ENCODE assay signal across 14 mouse cellular contexts in the genomic region with DNA sequence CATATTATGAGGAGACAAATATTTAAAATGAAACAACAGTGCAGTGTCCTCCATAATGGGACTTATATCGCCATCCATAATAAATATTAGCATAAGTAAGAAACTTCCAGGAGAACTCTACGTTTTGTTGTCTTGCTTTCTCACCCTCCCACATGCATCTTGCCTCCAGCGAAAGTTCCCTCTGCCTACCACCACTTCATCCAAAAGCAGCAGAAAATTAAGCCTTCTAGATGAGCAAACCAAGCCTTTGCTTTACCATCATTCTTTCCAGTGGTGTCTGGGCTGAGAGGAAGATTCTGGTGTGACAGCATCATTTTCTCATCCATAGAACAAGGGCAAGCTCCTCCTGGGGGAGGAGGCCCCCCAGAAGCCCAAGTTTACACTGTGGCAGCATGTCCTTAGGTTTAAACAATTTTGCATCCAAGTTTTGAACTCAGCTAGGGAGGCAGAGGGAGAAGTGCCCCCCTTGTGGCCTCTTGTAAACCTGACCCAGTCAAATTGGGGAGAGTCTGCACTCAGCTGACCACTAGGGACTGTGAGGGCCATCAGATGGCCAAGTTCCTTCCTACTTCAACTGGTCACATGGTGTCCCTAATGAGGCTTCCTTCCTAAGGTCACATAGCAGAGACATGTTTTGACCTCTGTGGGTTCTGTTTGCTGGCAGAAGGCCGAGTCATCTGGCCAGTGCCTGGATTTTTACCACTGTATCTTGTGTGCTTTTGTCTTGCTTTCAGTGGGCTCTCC.
A peak's percentile ranks its signal among the peaks of the same experiment; 100 is the strongest.
DNase-seq lines count a peak whose midpoint lies in the region; ATAC-seq and TF ChIP-seq lines count a peak whose summit lies in the region.
"Had no signal": no experiment of that assay in that cellular context is flagged by ENCODE, and none has a peak within 500 bp of the region (broad histone marks: within the 10 kb centered on the region; RNA-seq: fewer than 3 reads in every experiment).

No protein-coding gene starts in this region.

- H3K9ac ChIP-seq in heart, postnatal 0 days (replicated peaks; ENCODE audit: low read depth, low read length) = no peak overlapping the region
- H3K9ac ChIP-seq in heart, embryonic 12.5 days = no peak overlapping the region
- no peak overlapping the region for H3K9ac ChIP-seq in liver, embryonic 11.5 days (ENCODE audit: low read depth, low read length)
- no peak overlapping the region for H3K9ac ChIP-seq in liver, embryonic 12.5 days
- H3K9ac ChIP-seq in liver, embryonic 13.5 days = no peak overlapping the region
- H3K9ac ChIP-seq: heart, embryonic 15.5 days had no signal

- 0 out of 2 replicates have a peak, but pooled peaks have one; percentile 6 for TF ChIP-seq CTCF in heart, postnatal 0 days (IDR thresholded peaks at IDR 0.05; ENCODE audit: low read depth)

- H3K27me3 ChIP-seq in heart, postnatal 0 days (ENCODE audit: control insufficient read depth, insufficient read depth, low read length) = no peaks in the 10 kb centered on the region
- H3K27me3 ChIP-seq in heart, embryonic 12.5 days (replicated peaks) = no peaks in the 10 kb centered on the region
- no peaks in the 10 kb centered on the region for H3K27me3 ChIP-seq in liver, embryonic 11.5 days (replicated peaks; ENCODE audit: control insufficient read depth, insufficient read depth, low read length)
- H3K27me3 ChIP-seq in liver, embryonic 12.5 days (replicated peaks) = no peaks in the 10 kb centered on the region
- no peaks in the 10 kb centered on the region for H3K27me3 ChIP-seq in liver, embryonic 13.5 days
- H3K27me3 ChIP-seq: heart, embryonic 15.5 days had no signal

- WGBS in heart, postnatal 0 days = 73% methylated on average over 4 of the region's 4 CpGs
- 70% methylated on average over 4 of the region's 4 CpGs for WGBS in heart, embryonic 12.5 days
- 67% methylated on average over 4 of the region's 4 CpGs for WGBS in liver, embryonic 11.5 days
- 53% methylated on average over 4 of the region's 4 CpGs for WGBS in liver, embryonic 12.5 days (ENCODE audit: insufficient replicate concordance)
- WGBS in liver, embryonic 13.5 days (ENCODE audit: insufficient replicate concordance) = 52% methylated on average over 4 of the region's 4 CpGs

- H3K9me3 ChIP-seq in heart, postnatal 0 days (replicated peaks; ENCODE audit: control insufficient read depth, low read length) = no peaks in the 10 kb centered on the region
- H3K9me3 ChIP-seq in heart, embryonic 12.5 days (replicated peaks) = no peaks in the 10 kb centered on the region
- H3K9me3 ChIP-seq in liver, embryonic 11.5 days (ENCODE audit: control insufficient read depth, low read length) = no peaks in the 10 kb centered on the region
- H3K9me3 ChIP-seq in liver, embryonic 12.5 days (replicated peaks) = no peaks in the 10 kb centered on the region
- no peaks in the 10 kb centered on the region for H3K9me3 ChIP-seq in liver, embryonic 13.5 days (replicated peaks)
- H3K9me3 ChIP-seq: forebrain, embryonic 10.5 days; heart, embryonic 15.5 days had no signal

- peak; percentile 33; the same call in 1 of the 2 replicates for ATAC-seq in heart, postnatal 0 days (ENCODE audit: insufficient read depth, low read depth)
- no peak for ATAC-seq in heart, embryonic 12.5 days (ENCODE audit: insufficient number of reproducible peaks, low FRiP score)
- ATAC-seq in liver, embryonic 11.5 days (replicated peaks; ENCODE audit: low FRiP score) = peak; percentile 45; the same call in 1 of the 2 replicates
- no peak; the same call in 1 of the 2 replicates for ATAC-seq in liver, embryonic 12.5 days
- peak; percentile 48; the same call in 1 of the 2 replicates for ATAC-seq in liver, embryonic 13.5 days (ENCODE audit: low read depth)
- no peak for ATAC-seq in CD4-positive, CD25-positive, alpha-beta regulatory T cell, adult 4 months
- ATAC-seq: activated CD4-positive, CD25-positive, alpha-beta regulatory T cell, adult 4 months had no signal

- peak; percentile 3 to 10 for DNase-seq in adrenal gland, postnatal 36 days
- DNase-seq in adrenal gland, adult 18-20 months (ENCODE audit: low spot score in 2 of 2) = no peak
- no peak for DNase-seq in heart, postnatal 0 days (ENCODE audit: low spot score)
- DNase-seq in liver, embryonic 11.5 days (ENCODE audit: low spot score) = no peak
- DNase-seq in liver, embryonic 13.5 days = no peak
- DNase-seq: left cerebral cortex, postnatal 4 days; thymus, adult 2 months had no signal

- no peaks in the 10 kb centered on the region for H3K36me3 ChIP-seq in heart, postnatal 0 days (replicated peaks; ENCODE audit: control insufficient read depth, insufficient read depth, low read length)
- no peaks in the 10 kb centered on the region for H3K36me3 ChIP-seq in heart, embryonic 12.5 days
- no peaks in the 10 kb centered on the region for H3K36me3 ChIP-seq in liver, embryonic 11.5 days (ENCODE audit: control insufficient read depth, insufficient read depth, low read length)
- no peaks in the 10 kb centered on the region for H3K36me3 ChIP-seq in liver, embryonic 12.5 days
- H3K36me3 ChIP-seq in liver, embryonic 13.5 days = no peaks in the 10 kb centered on the region
- H3K36me3 ChIP-seq: G1E; heart, embryonic 15.5 days had no signal

- H3K27ac ChIP-seq in heart, postnatal 0 days (ENCODE audit: low read depth) = no peak overlapping the region
- no peak overlapping the region for H3K27ac ChIP-seq in heart, embryonic 12.5 days (ENCODE audit: poor library complexity, severe bottlenecking)
- no peak overlapping the region for H3K27ac ChIP-seq in liver, embryonic 11.5 days (ENCODE audit: low read depth, low read length)
- no peak overlapping the region for H3K27ac ChIP-seq in liver, embryonic 12.5 days
- no peak overlapping the region for H3K27ac ChIP-seq in liver, embryonic 13.5 days
- H3K27ac ChIP-seq: forebrain, embryonic 10.5 days; heart, embryonic 15.5 days had no signal

- H3K4me2 ChIP-seq in heart, postnatal 0 days (ENCODE audit: low read depth, low read length) = no peak overlapping the region
- H3K4me2 ChIP-seq in heart, embryonic 12.5 days = no peak overlapping the region
- no peak overlapping the region for H3K4me2 ChIP-seq in liver, embryonic 11.5 days
- H3K4me2 ChIP-seq in liver, embryonic 12.5 days = no peak overlapping the region
- H3K4me2 ChIP-seq in liver, embryonic 13.5 days = no peak overlapping the region
- H3K4me2 ChIP-seq: heart, embryonic 15.5 days had no signal

- no peak overlapping the region for H3K4me3 ChIP-seq in heart, postnatal 0 days (ENCODE audit: low read depth, low read length)
- no peak overlapping the region for H3K4me3 ChIP-seq in heart, embryonic 12.5 days
- no peak overlapping the region for H3K4me3 ChIP-seq in liver, embryonic 11.5 days (ENCODE audit: low read depth, low read length)
- no peak overlapping the region for H3K4me3 ChIP-seq in liver, embryonic 12.5 days
- no peak overlapping the region for H3K4me3 ChIP-seq in liver, embryonic 13.5 days (replicated peaks)
- H3K4me3 ChIP-seq: forebrain, embryonic 10.5 days; heart, embryonic 15.5 days had no signal

- TF ChIP-seq EP300 in heart, postnatal 0 days (IDR thresholded peaks at IDR 0.05; ENCODE audit: low read depth) = no peak

- no peaks in the 10 kb centered on the region for H3K4me1 ChIP-seq in heart, postnatal 0 days (ENCODE audit: control insufficient read depth, insufficient read depth)
- peaks cover 12% of the 10 kb centered on the region; the same call in 1 of the 2 replicates for H3K4me1 ChIP-seq in heart, embryonic 12.5 days (replicated peaks)
- H3K4me1 ChIP-seq in liver, embryonic 11.5 days (replicated peaks; ENCODE audit: control insufficient read depth, insufficient read depth, low read length) = no peaks in the 10 kb centered on the region
- H3K4me1 ChIP-seq in liver, embryonic 12.5 days = no peaks in the 10 kb centered on the region
- H3K4me1 ChIP-seq in liver, embryonic 13.5 days (replicated peaks) = no peaks in the 10 kb centered on the region
- H3K4me1 ChIP-seq: forebrain, embryonic 10.5 days; heart, embryonic 15.5 days had no signal

Comparison
In these comparisons a context has a peak if more than half of its experiments do, and no peak if none do; other contexts are left out.
1. DNase-seq: peak in adrenal gland, postnatal 36 days (2 of 2); none in adrenal gland, adult 18-20 months (0 of 2), heart, postnatal 0 days (single experiment), liver, embryonic 11.5 days (single experiment) and liver, embryonic 13.5 days (single experiment).
2. ATAC-seq: peak in heart, postnatal 0 days (single experiment), liver, embryonic 11.5 days (single experiment) and liver, embryonic 13.5 days (single experiment); none in heart, embryonic 12.5 days (single experiment), liver, embryonic 12.5 days (single experiment) and CD4-positive, CD25-positive, alpha-beta regulatory T cell, adult 4 months (single experiment).